Mouse (Mus musculus): Measurements from ENCODE around the gene Cdk9.
A peak's percentile ranks its signal among the peaks of the same experiment; 100 is the strongest.

Cdk9 gene

GRCm38 (mm10) chr2:32704021-32704421 lies 8.9 kb downstream of the Cdk9 start, which contains the start of gene Fpgs:
TSS of gene Fpgs (minus strand) at chr2:32704145.
- DNase-seq, result no peak

DNA sequence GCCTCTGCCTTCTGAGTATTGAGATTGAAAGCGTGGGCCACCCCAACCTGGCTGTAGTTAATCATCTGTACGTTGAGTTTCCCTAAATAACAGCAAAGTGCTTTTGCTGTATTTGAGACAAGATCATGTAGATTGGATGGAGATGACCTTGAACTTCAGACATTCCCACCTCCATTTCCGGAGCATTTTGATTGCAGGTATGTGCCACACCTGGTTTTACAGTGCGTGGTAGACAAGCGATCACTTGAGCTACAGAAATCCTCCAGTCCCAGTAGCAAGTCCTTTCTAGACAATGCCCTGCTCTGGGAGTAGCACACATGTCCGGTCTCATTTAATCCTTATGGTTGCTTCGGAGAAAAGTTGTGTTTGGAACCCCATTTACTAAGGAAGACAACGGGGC lies 9.8 kb downstream of the Cdk9 start:
- no peak for DNase-seq

DNA sequence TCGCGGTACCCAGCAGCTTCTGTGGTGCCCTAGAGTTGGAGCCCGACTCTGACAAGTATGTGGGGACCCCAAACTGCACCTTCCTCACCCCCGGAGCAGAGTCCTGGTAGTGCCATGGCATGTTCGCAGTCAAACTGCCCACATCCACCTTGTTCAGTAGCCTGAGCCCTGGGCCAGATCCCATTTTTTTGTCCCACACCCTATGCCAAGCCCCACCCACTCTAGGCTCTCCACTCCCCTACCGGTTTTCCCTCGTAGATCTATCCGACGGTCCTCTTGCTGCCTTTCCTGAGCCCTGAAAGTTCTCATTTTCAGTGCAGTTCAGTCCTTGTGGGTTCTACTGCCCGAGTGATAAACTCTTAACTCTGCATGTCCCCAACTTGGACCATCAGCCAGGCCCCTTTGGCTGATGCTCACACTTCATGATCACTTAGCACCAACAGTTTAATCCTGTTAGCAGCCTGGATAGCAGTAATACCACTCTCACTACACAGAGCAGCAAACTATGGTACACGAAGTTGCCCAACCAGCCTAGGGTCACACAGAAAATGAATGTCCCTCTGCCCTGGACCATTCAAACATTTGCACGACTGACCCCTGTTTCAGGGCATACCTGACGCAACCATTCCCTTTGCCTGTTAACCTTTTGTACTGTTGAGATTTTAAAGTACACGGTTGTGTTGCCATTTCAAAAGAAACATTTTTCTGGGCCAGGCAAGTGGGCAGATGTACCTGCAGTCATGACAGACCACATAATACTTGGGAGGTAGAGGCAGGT lies 11.7 kb downstream of the Cdk9 start:
- DNase-seq, result no peak

GRCm38 (mm10) chr2:32699680-32700079 lies 13.2 kb downstream of the Cdk9 start:
- no peak for DNase-seq

GRCm38 (mm10) chr2:32694691-32695090 lies 18.2 kb downstream of the Cdk9 start:
- no peak for DNase-seq

DNA sequence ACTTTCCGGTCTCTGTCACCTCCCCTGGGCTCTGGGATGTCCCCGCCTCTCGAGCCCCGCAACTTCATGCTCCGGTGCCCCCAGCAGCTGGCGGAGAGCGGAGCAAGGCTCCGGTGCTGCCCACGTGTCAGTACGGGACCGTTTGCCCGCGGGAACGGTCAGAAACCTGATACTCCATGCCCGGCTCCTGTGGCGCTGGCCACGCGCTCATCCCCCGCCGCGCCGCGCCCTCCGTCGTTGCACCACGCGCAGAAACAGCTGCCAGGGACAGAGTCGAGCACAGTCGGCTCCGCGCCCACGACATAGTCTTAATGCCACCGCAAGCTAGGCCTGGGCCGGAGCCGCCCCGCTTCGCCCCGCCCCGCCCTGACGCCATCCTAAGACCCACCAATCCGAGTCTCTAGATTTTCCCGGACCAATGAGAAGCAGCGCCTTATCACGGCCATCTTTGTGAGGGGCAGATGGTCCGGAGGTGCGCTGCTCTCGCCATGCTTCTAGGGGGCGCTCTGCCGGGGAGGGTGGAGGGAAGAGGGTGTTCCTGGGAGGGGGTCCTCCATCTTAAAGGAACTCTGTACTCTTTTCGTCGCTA lies 19.0 kb downstream of the Cdk9 start:
- DNase-seq, result peak; percentile 99

DNA sequence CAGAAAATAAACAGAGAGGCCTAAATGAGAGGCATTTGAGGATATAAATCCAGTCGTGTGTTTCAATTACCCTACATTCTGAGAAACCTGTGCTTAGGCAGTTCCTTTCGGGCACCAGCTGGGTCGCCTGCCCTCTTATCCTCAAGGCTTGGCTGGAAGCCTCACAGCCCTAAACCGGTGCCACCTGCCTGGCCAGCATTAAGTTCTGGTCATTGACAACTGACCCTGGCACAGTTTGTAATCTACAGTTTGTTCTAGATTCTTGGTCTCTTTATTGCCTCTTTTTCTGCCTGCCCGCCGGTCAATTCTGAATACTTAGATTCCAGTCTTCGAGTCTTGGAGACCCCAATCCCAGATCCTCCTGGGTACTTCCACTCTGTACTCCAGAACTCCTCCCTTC lies 19.6 kb downstream of the Cdk9 start:
- peak; percentile 26 for DNase-seq

- no peak for DNase-seq
Measured at GRCm38 (mm10) chr2:32692496-32692895, 20.4 kb downstream of the Cdk9 start.

DNA sequence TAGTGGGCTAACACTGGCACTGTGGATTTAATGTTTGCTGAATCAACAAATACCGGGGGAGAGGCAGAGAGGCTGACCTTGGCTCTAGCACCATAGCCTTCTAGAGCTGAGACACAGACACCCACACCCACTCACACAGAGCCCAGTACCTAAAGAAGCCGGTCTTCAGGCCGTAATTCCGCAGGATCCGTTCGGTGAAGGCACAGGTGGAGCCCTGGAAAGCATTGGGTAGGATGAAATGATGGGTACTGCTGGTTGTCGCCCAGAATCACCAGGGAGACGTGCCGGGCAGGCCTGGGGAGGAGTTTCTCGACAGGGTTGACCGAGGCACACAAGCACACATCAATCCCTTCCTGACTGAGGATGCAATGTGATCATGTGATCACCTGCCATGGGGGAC lies 21.8 kb downstream of the Cdk9 start:
- DNase-seq, result no peak

DNA sequence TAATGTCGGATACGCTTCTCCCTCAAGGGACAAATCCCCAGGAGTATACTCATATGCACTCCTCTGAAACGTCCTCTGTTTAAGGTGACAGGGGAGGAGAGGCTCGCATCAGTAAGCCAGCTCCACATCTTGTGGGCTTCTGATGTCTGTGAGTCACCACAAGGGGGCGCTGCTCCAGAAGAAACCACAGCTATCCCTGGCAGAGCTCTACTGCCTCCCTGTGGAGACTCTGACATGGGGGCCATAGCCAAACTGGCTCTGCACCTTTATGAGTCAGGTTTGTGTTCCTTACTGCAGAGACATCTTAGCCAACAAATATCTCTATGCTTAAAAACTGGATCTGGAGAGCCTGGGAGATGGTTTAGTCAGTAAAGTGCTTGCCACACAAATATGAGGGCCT lies 23.5 kb downstream of the Cdk9 start:
- peak; percentile 92 for DNase-seq

DNA sequence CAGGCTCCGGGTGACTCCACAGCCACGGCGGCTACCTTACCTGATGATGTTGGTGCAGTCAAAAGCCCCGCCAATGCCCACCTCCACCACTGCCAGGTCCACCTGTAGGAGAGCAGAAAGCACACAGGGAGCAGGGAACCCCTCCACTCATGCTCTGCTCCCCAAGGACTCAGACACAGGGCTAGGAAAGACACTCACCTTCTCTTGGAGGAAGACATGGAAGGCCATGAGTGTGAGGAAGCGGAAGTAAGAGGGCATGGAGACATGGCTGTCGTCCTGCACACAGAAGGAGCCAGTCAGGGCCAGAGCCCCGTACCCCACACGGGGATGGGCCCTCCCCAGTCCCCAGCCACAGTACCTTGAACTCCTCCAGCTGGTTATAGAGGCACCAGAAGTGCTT lies 25.3 kb downstream of the Cdk9 start:
- DNase-seq, result no peak

GRCm38 (mm10) chr2:32686640-32687039 lies 26.2 kb downstream of the Cdk9 start:
- DNase-seq, result no peak

- DNase-seq, result no peak
Measured at GRCm38 (mm10) chr2:32685807-32686206, 27.1 kb downstream of the Cdk9 start.

DNA sequence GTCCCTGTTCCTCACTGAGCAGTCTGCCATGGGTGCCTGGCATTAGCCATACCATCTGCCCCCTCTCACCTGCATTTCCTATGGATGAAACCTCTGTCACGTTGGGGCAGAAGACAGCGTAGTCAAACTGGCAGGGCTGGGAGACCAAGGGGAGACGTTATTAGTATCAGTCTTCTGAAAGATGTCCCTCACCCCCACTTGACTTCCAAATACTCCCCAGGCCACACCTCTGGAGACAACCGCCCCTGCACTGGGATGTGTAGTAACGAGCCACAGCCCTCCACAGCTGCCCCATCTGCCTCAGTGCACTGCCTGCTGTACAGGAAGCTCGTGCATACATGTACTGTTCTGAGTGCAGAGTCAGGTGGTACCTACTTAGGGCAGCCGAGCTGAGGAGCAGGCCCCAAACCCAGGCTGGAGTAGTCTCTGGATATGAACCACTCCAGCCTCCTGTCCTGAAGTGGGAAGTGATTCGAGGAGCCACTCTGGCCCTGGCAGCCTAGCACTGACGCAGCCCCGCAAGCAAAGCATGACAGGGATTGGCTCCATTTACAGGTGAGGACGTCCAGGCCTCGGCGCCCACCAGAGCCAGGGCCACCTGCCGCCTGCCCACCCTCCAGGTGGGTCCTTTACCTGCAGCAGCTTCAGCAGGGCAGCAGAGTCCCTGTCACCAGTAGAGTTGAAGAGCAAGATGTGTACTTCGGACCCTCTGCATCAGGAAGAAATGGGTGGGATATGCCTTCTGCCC lies 28.0 kb downstream of the Cdk9 start:
- DNase-seq, result no peak

GRCm38 (mm10) chr2:32683701-32684100 lies 29.2 kb downstream of the Cdk9 start:
- DNase-seq, result no peak

- no peak for DNase-seq
Measured at GRCm38 (mm10) chr2:32682721-32683417, 30.0 kb downstream of the Cdk9 start.

- peak; percentile 48 for DNase-seq
Measured at GRCm38 (mm10) chr2:32681754-32682153, 31.1 kb downstream of the Cdk9 start.

- no peak for DNase-seq
Measured at GRCm38 (mm10) chr2:32680961-32681650, 31.8 kb downstream of the Cdk9 start.

- DNase-seq, result peak; percentile 27
Measured at GRCm38 (mm10) chr2:32680051-32680451, 32.8 kb downstream of the Cdk9 start.

DNA sequence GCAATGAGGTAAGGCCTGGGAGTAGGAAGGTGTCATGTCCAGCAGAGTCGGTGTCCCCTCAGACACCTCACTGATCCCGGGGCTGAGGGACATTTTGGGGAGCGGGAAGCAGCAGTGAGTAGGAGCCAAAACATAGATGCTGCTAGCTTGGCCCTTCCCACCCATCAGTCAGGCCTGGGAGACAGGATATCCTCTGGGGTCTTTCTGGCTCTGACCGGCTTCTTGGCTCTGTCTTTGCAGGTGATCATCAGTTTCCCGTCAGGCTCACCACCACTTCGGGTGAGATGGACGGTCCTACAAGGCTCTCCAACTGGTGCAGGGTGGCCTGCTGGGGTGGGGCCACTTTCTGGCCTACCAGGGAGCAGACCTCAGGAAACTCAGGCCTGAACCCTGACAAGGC lies 35.2 kb downstream of the Cdk9 start:
- no peak for DNase-seq

DNA sequence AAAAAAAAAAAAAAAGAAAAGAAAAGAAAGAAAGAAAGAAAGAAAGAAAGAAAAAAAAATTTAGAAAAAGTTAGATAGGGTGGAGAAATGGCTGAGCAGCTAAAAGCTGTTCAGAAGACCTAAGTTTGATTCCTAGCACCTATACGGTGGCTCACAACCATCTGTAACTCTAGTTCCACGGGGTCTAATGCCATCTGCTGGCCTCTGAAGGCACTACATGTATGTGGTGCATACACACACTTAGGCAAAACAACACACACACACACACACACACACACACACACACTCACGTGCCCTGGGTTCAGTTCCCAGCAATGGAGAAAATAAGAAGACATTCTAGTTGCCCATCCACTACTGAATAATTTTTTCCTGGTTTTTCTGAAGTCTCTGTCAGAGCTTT lies 36.1 kb downstream of the Cdk9 start:
- DNase-seq, result no peak

DNA sequence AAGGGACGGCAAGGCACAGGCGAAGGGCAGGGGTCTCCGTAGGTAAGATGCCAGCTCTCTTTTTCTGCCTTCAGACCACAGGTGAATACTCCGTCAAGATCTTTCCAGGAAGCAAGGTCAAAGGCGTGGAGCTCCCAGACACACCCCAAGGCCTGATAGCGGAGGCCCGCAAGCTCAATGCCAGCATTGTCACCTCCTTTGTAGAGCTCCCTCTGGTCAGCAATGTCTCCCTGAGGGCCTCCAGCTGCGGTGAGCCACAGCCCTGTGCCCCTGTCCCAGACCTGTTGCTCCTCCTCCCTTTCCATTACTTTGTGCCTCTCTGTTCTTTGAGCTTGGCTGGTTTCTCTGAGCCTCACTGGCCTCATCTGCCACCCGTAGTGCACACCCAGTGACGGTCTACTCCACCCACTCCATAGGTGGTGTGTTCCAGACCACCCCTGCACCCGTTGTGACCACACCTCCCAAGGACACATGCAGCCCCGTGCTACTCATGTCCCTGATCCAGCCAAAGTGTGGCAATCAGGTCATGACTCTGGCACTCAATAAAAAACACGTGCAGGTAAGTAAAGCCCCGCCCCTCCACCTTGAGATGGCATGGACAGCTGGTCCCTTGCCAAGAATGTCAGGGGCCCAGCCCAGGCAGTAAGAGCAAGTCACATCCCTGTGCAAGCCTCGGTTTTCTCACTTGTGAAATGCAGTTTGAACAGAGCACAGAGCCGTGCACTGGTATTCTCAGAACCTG lies 39.5 kb downstream of the Cdk9 start:
- DNase-seq, result no peak
